Mouse (Mus musculus): ENCODE results near the gene Slc25a17.

Slc25a17 gene

DNA sequence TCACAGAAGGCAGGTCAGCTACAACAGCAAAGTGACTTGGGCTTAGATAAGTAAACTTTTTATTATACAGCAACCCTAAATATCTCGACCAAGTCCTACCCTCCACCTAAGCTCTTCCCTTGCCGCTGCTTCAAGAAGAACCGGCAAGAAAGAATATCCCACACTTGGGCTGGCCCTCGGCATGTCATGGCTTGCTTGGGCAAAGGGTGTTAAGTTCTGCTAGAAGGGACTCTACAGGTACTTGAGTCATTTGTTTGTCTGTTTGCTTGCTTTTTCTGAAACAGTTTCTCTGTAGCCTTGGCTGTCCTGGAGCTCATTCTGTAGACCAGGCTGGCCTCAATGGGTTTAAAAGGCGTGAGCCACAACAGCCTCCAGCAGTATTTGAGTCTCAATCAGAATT, 3.7 kb downstream of the Slc25a17 start:
- ATAC-seq (ENCODE audit: insufficient number of reproducible peaks, low FRiP score, low TSS enrichment): no peak

DNA sequence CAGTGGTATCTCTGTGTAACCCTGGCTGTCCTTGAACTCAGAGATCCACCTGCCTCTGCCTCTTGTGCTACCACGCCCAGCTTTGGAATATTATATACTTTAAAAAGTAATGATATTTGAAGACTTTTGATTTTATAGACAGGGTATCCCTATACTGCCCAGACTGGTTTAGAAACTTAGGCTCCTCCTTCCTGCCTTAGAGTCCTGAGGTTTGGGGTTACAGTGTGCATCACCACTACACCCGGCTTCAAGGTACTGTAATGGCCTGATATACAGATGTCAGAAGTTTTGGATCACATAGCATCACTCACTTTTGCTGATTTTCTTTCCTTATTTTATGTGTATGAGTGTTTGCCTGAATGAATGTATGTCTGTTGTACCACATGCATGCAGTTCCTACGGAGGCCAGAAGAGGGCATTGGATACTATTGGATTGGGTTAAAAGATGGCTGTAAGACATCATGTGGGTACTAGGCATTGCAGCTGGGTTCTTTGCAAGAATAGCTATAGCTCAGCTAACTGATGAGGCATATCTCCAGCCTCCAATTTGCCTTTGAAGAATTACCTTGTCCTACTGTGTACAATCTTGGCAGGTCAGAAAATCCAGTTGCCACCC, 5.4 kb downstream of the Slc25a17 start:
- ATAC-seq (ENCODE audit: insufficient number of reproducible peaks, low FRiP score, low TSS enrichment): no peak

DNA sequence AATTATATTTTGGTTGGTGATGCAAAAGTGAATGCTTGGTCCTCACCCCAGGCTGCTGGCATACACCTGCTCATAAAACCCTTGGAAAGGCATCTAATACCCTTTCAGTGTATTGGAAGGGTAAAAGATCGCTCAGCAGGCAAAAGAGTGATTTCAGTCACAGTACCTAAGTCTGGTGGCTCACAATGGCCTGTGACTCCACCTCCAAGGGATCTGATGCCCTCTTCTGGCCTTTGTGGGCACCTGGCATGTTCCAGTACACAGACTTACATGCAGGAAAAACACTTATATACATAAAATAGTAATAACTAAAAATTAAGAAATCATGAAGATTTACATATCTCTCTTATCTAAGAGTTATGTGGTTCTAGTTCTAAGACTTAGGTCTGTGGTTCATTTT, 8.0 kb downstream of the Slc25a17 start:
- ATAC-seq (ENCODE audit: insufficient number of reproducible peaks, low FRiP score, low TSS enrichment): no peak

DNA sequence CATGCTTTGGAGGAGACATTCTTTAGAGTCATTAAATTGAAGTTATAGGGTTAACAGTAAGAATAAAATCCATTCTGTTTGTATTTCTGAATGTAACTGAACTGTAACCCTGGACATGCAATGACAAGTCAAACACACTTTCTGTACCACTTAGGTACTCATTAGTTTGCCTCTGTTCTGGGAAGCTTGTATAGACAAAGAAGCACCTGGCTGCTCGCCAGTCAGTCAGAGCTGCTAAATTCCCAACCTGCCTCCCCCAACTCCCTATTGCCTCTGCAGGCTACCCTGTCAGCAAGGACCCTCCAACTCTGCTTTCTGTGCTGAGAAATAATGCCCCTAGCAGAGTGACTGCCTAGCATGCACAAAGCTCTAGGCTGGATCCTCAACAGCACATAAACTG, 10.2 kb downstream of the Slc25a17 start:
- ATAC-seq (ENCODE audit: insufficient number of reproducible peaks, low FRiP score, low TSS enrichment): no peak

DNA sequence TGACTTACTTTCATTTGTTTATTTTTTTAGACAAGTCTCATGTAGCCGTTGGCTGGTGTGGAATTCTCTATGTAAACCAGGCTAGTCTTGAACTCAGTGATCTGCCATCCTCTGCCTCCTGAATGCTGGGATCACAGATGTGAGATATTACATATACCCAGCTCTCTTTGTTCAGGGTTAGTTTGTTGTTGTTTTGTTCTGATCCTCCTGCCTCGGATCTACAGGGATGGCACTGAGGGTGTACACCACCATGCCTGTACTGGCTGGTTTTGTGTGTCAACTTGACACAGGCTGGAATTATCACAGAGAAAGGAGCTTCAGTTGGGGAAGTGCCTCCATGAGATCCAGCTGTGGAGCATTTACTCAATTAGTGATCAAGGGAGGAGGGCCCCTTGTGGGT, 12.2 kb downstream of the Slc25a17 start:
- ATAC-seq (ENCODE audit: insufficient number of reproducible peaks, low FRiP score, low TSS enrichment): no peak

DNA sequence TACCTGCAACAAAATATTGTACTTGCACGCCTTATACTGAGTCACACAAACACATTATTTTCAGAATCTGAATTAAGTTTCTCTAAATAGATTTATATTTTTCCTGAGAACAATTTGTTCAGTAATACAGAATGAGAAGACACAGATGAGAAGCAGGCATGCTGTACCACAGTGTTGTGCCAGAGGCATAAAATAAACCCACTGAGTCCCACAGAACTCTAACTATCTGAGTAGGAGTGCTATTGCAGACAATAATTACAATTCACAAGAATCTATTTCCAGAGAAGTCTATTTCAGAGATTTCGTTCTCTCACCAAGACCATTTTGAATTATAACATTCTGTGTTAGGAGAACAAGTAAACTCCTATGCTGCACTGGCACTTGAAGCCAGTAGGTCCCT, 13.1 kb downstream of the Slc25a17 start:
- ATAC-seq (ENCODE audit: insufficient number of reproducible peaks, low FRiP score, low TSS enrichment): no peak

DNA sequence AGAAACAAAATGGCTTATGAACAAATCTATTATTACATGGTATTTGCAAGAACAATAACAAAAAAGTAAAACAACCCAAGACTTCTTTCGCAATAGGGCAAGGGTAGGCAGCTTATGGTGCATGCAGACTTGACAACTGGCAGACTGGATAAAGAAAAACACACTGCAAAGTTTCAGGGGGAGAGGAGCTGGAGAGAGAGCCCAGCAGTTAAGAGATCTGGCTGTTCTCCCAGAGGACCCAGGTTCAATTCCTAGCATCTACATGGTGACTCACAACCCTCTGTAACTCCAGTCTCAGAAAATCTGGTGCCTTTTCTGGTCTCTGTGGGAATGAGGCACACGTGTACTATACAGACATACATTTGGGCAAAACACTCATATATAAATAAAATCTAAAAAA, 19.2 kb downstream of the Slc25a17 start:
- no peak for ATAC-seq (ENCODE audit: insufficient number of reproducible peaks, low FRiP score, low TSS enrichment)

DNA sequence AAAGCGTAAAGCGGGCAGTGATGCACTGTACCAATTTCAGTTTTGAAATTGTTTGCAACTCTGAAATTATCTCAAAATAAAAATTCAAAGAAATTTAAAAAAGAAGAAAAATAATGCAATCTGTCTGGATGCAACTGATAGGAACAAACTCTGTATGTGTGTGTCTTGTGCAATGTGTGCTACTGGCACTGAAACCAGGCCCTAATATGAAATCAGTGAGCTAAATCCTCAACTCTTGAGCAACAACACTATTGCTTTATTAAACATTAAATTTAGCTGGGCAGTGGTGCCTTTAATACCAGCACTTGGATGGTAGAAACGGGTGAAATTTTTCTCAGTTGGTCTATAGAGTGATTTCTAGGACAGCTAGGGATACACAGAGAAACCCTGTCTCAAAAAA, 21.5 kb downstream of the Slc25a17 start:
- ATAC-seq (ENCODE audit: insufficient number of reproducible peaks, low FRiP score, low TSS enrichment): no peak

DNA sequence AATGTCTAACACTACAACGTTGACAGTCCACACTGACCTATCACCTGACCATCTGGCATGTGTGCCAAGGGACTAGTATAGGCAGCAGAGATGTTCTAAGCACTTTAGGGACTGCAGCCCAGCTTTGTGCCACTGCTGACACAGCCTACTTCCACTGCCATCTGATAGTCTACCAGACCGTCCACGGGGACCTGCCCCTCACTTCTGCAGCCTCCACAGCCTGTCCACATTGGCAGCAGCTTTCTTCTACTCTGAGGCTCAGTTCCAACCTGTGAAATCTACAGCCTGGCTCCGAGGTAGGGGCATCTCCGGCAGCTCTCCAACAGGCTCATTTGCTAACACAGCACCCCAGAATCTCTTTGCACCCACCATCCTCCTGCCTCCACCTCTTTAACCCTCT, 24.1 kb downstream of the Slc25a17 start:
- peak; percentile 85; the same call in 1 of the 2 replicates for ATAC-seq (ENCODE audit: insufficient number of reproducible peaks, low FRiP score, low TSS enrichment)

DNA sequence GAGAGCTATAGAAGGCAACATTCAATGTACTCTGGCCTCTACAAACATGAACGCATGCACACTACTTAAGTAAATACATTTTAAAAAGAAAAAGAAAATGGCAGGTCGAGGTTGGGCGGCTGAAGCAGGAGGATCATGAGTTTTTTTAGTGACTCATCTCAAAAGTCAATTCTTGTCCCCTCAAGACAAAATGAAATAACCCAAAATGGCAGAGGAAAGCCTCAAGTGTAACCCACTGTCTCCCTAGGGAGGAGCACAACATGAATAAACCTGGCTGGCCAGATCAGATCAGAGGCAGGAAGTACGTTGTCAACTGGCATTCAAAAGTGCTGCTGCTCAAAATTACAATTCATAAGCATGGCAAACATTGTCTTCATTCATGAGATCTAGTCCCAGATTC, 28.1 kb downstream of the Slc25a17 start:
- no peak for ATAC-seq (ENCODE audit: insufficient number of reproducible peaks, low FRiP score, low TSS enrichment)

DNA sequence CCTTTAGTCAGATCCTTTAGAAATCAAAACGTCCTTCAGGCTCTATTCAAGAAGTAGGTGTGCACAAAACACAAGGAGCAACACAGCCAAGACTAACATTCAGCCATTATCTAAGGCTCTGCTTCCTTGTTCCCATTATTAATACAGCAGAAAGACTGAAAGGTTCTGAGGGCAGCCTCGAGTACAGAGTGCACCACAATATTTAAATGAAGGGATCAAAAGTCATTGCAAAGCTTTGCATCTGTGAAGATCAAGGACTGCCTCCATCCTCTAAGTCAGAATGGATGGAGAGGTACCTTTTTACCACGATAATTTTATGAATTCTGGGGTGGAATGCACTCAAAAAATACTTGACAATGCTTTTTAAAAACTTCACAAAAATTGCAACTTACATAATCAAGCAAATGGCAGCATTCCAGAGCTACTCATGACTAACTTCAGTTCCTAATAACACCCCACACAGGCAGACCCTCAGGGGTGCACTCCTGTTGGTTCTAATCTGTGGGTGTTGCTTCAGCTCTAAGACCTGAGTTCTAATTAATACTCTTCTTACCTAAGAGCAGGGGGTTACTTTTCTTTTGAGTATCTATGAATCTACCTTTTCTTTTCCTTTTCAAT, 29.7 kb downstream of the Slc25a17 start:
- no peak for ATAC-seq (ENCODE audit: insufficient number of reproducible peaks, low FRiP score, low TSS enrichment)

DNA sequence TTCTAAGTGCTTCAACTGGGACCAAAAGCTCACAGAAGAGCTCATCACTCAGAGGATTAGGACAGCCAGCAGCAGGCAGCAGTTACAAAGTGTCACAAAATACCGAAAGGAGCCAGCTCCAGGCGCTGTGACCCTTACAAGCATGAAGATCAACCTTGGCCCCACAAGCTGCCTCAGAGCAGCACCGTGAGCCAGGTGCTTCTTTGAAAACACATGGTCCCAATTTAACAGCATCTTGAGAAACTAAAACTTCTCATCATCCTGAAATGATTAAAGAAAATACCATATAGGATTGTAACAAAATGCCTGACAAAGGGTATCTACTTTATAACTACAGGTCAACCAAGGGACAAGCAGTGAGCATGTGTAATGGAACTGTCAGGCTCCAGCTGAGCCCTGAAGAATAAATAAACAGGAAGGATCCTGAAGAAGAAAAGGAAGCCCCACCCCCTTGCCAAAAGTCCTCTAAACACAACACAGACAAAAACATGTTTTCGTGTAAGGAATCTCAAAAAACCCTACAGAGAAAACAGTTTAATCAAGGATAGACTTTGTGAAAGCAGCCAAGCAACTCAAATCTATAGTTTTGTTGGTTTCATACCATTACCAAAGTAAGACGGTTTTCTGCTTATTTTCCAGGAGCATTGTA, 30.8 kb downstream of the Slc25a17 start:
- ATAC-seq (ENCODE audit: insufficient number of reproducible peaks, low FRiP score, low TSS enrichment): no peak

DNA sequence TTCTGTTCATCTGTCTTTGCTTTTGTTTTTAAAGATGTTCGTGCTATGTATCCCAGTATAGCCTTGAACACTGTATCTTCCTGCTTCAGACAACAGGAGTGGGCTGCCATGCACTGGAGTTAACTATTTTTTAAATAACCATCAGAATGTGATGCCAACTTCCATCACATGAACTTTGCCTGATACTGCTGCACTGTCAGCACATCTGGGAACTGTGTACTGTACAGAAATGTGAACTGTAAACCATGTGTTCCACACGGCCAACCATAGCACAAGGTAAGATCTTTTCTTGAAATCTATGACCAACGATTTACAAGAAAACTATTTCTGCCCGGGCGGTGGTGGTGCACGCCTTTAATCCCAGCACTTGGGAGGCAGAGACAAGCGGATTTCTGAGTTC, 33.1 kb downstream of the Slc25a17 start:
- ATAC-seq (ENCODE audit: insufficient number of reproducible peaks, low FRiP score, low TSS enrichment): no peak

DNA sequence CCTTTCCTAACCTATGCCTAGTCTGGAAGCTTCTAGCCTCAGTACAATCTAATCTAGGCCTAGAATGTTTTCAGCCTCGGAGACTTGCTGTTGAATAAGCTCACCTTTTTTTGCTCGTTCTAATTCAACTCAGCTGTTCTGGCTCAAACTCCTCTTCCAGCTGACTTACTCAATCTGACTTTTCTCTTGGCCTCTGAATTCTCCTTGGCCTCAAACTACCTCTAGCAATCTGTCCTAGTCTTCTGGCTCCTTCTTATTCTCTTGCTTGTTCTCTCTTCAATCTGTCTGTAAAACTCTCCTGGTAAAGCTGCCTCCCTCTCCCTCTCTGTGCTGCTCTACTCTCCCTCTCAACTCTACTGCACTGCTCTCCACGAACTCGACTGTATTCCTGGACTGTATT, 35.6 kb downstream of the Slc25a17 start:
- no peak for ATAC-seq (ENCODE audit: insufficient number of reproducible peaks, low FRiP score, low TSS enrichment)

DNA sequence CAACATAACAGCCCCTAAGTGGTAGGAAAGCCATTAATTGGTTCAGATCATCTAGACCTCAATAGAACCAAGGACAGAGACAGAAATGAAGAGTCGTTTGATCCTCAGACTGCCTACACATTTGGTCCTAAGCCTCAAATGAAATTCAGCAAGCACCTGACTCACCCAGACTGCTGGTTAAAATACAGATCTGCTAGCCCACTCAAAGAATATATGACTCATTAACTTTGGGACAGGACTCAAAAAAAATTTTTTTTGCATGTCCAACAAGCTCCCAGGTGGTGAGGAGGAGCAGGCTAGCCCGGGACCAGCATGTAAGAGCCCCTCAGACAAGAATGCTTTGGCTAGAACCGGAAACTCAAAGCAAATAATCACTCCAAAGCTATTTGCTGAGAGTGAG, 40.5 kb downstream of the Slc25a17 start:
- no peak for ATAC-seq (ENCODE audit: insufficient number of reproducible peaks, low FRiP score, low TSS enrichment)

DNA sequence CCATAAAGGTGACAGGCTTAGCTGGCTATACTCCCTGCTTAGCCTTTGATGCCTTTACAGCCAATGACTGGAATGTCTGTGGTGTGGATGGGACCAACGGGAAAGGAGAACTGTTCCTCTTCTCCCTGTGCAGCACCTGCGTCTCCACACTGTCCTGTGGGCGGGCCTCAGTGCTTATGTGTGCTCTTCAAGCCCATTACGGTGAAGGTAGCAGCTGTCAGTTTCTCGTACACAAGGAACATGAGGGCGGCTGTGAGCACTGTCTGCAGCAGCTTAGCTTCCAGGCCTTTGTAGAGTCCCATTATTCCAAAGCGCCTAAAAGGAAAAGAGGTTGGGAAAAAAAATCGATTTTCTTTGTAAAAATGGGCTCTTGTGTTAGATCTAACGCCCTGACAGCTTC, 41.1 kb downstream of the Slc25a17 start:
- ATAC-seq (ENCODE audit: insufficient number of reproducible peaks, low FRiP score, low TSS enrichment): no peak

DNA sequence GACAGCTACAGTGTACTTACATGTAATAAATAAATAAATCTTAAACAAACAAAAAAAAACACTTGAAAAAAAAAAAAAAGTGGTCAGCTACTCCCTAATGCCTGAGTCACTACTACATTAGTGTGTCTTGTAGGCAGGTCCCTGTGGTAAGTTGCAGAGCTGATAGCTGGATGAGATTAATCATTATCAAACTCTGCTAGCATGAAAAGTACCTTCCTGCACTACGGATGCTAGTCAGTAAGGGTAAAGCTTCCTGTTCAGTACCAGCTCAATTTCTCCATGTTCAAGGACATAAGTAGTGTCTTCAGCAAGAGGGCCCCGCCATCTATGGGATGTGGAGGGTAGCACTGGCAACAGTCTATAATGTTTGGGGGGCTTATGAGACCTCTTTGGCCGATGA, 46.7 kb downstream of the Slc25a17 start:
- ATAC-seq (ENCODE audit: insufficient number of reproducible peaks, low FRiP score, low TSS enrichment): no peak

DNA sequence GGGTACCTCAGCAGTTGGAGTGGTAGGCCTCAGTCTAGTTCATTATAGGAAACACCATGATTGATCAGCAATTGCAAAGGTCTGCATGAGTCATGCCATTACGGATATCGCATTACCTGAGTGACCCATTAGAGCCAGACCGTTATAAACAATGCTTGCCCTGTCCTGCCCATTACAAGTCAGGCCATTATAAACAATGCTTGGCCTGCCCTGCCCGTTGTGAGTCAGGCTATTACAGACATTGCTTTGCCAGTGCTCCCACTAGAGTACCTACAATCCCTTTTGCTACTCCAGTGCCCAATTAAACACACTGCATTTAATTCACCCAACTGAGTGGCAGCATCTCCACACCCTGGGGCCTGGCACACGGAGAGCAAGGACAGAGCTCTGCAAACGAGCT, 49.6 kb downstream of the Slc25a17 start:
- ATAC-seq (ENCODE audit: insufficient number of reproducible peaks, low FRiP score, low TSS enrichment): no peak

DNA sequence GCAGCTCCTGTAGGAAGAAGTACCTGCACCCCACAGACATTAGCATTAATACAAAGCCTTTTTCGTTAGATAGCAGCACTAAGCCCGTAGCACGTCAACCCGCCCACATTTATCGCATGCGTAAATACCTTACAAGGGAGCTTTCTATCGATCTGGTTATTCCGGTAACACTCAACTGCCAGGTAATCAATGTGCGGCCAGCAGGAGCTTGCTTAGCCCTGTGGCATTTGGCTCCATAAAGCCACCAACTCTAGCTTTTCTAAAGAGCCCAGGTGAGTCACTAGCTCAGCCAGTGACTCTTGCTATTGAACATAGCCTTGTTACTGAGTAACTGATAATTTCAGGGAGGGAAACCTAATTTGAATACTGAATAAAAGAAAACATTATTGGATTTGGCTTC, 50.3 kb downstream of the Slc25a17 start:
- no peak for ATAC-seq (ENCODE audit: insufficient number of reproducible peaks, low FRiP score, low TSS enrichment)

DNA sequence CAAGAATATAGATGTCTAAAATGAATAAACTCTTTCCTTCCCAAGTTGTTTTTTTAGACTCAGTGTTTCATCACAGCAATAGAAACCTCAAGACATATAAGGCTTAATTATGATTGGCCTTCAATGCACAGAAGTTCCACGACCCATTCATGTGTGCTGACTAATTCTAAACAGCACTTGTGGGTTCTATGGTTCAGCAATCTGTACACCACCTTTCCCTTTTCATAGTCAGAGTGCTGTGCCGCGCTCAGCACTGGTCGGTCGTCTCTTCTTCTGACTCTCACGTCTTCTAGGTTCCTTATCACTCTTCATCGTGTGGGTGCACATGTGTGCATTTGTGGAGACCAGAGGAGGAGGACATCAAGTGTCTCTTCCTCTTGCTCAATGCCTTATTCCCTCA, 52.6 kb downstream of the Slc25a17 start:
- no peak for ATAC-seq (ENCODE audit: insufficient number of reproducible peaks, low FRiP score, low TSS enrichment)

DNA sequence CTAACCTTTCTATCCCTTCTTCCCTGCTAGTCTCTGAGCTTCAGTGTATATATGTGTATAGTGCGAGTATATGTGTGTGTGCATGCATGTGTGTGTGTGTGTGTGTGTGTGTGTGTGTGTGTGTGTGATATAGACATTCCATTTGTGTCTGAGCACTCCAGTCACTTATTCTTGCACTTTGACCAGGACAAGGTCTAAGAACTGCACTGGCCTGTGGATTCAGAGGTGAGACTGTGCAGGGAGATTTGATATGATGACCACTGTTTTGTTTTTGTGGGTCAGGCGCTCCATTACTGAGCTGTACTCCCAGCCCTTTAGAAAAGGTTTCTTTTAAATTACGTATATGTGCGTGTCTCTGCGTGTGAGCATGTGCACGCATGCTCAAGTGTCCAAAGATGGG, 54.1 kb downstream of the Slc25a17 start:
- no peak for ATAC-seq (ENCODE audit: insufficient number of reproducible peaks, low FRiP score, low TSS enrichment)

DNA sequence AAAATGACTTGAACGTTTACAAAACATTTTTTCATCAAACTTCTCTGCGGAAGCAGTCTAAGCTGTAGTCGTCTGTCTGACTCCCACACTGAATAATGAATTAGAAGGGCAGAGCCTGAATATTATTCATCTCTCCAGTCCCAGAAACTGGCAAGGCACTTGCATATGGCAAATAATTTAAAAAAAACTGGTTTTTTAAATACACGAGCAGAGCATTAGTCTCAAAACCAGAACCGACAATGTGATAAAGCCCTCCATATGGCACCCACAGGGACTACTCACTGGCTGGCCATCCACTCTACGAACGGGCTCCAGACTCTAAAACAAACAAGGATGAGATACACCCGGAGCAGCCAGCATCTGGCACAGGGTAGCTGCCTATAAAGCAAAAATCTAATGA, 55.6 kb downstream of the Slc25a17 start:
- no peak for ATAC-seq (ENCODE audit: insufficient number of reproducible peaks, low FRiP score, low TSS enrichment)

All from cerebellum, adult (tissue).